Mouse (Mus musculus) kidney, adult 11 months (tissue): ENCODE measurements around the gene Tas2r139.
"Not testable (repeated sequence)": the region's sequence is repeated elsewhere in the genome, so short reads cannot be mapped to it uniquely, and the experiment has no call there.

Experiments
- DNase-seq: peaks from one replicate; pipeline ENCODE4 v3.0.0; 2022

The Tas2r139 gene

GRCm38 (mm10) chr6:42140636-42141035, at the start of gene Tas2r139:
TSS of gene Tas2r139 (plus strand) at chr6:42140936.
- no peak for DNase-seq

GRCm38 (mm10) chr6:42151115-42151514, 10.4 kb downstream of the Tas2r139 start:
- DNase-seq = not testable (repeated sequence)

- DNase-seq = no peak
Measured at GRCm38 (mm10) chr6:42182462-42182861, 41.7 kb downstream of the Tas2r139 start.

GRCm38 (mm10) chr6:42186230-42186629, 45.5 kb downstream of the Tas2r139 start:
- no peak for DNase-seq
